Mouse (Mus musculus): ENCODE results near the gene 5330417C22Rik.
"Not testable (repeated sequence)": the region's sequence is repeated elsewhere in the genome, so short reads cannot be mapped to it uniquely, and the experiment has no call there.

5330417C22Rik gene

DNA sequence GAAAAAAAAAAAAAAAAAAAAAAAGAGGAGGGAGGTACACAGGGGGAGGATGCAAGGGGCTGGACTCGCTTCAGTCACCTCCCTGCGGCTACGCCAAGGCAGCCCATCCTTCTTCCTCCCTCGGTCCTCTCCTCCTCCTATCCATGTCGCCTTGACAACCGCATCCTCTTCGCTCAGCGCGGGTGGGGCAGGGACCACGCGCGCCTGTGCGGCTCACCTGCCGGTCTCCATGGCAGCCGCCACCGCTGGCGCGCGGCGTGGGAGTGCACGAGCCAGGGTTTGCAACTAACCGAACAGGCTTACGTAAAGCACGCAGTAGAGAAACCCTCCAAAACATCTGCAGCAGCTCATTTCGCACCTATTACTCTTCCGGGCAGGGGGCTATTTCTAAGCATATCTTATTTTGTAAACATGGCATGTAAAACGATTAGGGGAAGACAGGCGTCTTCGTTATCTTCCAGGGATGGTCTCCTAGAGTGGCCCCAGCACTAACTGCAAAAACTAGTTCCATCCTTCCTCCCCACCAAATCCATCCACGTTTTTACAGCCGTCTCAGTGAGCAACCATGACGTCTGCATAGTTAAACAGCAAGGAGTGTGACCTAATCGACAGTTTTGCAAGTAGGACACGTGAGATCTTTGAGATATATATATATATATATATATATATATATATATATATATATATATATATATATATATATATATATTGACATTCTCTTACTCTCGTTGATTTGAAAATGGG, at the start of gene 5330417C22Rik:
Gene 5330417C22Rik, minus strand, starts transcription at position 20 of the 744 bp plus-strand sequence.
- DNase-seq (ENCODE audit: low read depth in 1 of 2, low spot score in 2 of 2) = no peak

DNA sequence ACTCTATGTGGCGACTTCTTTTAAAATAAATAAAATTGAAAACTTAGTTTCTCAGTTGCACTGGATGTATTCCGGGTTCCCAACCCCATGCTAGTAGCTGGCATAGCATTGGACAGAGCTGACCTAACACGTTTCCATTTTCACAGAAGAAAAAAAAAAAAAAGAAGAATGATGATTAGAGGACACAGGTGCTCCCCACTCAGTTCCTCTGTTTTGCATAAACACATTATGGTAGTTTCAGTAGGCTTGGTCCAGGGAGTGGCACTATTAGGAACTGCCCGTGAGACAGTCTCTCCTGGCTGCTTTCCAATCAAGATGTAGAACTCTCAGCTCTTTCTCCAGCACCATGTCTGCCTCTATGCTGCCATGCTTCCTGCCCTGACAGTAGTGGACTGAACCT, 48.2 kb upstream of the 5330417C22Rik start:
- no peak for DNase-seq (ENCODE audit: low read depth in 1 of 2, low spot score in 2 of 2)

DNA sequence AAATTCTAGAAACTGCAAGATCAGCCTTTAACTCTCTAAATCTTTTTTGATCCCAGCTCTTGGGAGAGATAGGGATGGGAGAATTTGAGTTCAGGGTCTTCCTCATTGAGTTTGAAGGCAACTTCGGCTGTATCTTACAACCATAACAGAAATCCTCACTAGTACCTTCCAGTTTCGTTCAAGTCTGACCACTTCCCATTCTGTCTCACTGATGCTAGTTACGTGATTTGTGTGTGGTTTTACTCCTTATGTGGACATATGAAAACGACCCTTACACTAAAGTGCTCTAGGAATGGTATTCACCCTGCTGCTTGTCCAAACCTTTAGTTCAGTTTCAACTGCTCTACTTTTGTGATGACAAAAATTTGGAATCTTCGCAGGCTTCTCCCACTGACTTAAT, 37.7 kb upstream of the 5330417C22Rik start:
- DNase-seq (ENCODE audit: low read depth in 1 of 2, low spot score in 2 of 2) = no peak

DNA sequence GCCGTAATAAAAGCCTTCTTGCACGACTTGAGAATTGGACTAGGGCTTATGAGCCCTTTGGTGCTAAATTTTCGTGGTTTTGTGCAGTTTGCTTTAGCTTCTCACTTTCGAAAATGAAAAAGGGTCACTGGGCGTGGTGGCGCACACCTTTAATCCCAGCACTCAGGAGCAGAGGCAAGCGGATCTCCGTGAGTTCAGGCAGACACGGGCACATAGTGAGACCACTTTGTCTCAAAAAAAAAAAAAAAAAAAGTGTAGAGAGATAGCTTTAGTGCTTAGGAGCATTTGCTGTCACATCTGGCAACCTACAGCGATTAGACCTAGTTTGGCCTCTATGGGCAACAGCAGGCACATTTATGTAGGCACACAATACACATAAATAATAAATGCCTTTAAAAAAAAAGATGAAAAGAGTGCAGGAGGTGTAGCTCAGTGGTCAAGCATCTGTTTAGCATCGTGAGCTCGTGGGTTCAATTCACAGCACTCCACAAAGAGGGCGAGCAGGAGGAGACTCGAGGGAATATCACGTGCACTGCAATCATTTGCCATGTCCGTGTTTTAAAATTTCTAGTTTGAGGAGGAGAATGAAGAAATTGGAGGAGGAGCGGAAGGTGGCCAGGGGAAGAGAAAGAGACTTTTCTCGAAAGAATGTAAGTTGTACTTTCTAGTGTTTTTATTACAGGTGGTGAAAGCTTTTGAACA, 36.1 kb upstream of the 5330417C22Rik start:
- DNase-seq (ENCODE audit: low read depth in 1 of 2, low spot score in 2 of 2) = no peak

DNA sequence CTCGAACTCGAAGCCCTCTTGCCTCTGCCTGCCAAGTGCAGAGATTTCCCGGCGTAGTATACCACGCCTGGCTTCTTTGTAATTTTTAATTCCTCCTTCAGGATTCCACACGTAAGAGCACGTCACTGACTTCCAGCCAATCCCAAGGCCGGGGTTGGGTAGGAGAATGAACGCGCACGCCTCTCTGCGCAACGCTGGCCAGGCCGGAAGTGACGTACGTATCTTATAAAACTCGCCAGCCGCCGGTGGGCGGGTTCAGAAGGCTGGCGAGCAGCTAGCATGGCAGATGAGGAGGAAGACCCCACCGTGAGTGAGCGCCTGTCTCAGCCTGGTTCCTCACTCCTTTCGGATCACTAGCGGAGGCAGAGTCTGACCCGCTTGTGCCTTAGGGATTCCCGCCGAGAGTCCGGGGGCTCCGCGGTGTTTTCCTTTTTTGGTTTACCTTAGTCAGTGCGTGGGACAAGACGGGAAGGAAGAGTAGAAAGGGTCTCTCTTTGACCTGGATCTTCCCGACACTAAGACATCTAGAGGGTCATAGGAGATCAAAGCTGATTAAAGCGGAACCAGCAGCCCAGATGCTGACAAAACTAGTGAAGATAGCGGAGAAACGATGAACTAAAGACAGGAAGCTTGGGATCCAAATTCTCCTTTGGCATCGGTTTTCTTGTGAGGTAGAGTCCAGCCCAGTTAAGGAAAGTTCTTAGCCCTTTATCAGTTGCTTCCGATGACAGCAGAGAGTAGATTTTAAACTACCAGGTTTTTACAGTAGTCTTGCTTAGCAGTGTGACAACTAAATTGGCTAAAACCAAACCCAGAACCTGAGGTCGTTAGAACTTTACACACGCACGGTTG, 35.3 kb upstream of the 5330417C22Rik start, which contains the start of gene Taf13:
Gene Taf13, plus strand, starts transcription at position 256 of the 852 bp plus-strand sequence.
- DNase-seq (ENCODE audit: low read depth in 1 of 2, low spot score in 2 of 2) = peak; percentile 89 to 96

DNA sequence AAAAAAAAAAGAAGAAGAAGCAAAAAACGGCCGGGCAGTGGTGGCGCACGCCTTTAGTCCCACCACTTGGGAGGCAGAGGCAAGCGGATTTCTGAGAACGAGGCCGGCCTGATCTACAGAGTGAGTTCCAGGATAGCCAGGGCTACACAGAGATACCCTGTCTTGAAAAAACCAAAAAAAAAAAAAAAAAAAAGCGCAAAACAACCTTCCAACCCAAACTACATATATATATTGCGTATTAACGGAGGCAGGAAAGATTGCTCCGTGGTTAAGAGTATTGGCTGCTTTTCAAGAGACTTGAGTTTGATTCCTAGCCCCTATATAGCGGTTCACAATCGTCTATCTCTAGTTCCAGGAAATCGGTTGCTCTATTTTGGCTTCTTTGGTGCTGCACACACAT, 34.5 kb upstream of the 5330417C22Rik start:
- no peak for DNase-seq (ENCODE audit: low read depth in 1 of 2, low spot score in 2 of 2)

DNA sequence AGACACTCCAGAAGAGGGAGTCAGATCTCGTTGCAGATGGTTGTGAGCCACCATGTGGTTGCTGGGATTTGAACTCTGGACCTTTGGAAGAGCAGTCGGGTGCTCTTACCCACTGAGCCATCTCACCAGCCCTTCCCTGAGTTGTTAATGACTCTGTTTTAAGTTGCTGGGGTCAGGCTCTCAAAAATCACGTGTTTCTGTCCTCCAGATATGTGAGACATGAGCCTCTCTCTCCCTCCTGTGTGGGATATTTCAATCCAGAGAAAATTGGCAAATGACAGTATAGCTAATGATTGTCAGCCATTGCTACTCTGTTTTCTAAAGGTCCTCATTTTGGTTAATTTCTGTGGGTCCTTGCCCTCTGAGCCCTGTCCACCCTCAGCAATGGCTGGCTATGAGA, 33.3 kb upstream of the 5330417C22Rik start:
- not testable (repeated sequence) for DNase-seq (ENCODE audit: low read depth in 1 of 2, low spot score in 2 of 2)

DNA sequence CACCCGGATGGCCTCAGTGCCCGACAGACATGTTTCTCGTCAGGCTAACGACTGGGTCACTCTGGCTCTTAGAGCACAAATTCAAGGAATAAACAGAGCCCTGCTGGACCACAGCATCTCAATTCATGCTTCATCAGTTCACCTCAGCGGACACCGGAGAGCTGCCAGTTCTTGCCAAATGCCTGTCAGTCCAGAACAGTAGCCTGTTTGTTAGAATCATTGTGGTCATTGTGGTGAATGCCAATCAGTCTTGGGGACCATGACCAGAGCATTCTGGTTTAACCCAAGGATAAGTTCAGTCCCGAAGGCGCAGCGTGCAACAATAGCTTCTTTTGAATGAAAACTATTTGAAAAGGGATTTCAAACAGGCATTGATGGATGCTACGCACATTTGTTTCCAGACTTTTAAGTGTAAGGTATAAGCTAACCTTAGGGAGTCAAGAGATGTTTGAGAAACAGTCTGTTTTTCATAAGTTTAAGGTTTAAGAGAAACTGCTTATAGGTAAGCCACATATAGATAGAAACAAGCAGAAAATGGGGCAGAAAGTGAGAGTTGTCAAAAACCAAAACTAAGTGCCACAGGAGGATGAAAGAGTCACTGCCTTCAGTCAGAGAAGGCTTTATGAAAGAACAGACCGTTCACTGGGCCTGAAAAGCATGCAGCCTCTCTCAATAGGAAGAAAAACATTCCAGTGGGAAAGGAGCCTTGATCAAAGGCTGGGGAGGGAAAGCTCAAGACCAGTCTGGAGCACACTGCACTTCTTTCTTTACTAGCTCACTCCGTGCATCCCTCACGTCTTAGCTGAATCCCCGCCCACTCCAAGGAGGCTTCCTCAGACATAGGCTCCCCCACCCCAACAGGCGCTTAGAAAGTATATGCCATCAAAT, 31.9 kb upstream of the 5330417C22Rik start:
- no peak for DNase-seq (ENCODE audit: low read depth in 1 of 2, low spot score in 2 of 2)

DNA sequence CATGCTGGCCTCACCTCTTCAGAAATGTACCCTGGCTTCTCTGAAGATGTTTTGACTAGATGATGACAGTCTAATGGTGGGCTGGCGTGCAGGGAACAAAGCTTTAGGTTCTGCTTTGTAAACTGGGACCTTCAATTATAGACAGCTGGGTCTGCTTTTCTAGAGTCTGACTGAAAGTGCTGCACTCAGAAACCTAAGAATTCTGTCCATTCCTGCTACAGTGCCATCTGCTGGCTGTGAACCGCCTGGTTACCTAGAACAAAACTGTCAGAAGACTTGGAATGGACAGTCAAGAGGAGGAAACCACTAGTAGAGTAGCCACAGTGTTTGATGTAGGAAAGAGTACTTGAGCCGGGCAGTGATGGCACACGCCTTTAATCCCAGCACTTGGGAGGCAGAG, 27.0 kb upstream of the 5330417C22Rik start:
- peak; percentile 49 to 63 for DNase-seq (ENCODE audit: low read depth in 1 of 2, low spot score in 2 of 2)

DNA sequence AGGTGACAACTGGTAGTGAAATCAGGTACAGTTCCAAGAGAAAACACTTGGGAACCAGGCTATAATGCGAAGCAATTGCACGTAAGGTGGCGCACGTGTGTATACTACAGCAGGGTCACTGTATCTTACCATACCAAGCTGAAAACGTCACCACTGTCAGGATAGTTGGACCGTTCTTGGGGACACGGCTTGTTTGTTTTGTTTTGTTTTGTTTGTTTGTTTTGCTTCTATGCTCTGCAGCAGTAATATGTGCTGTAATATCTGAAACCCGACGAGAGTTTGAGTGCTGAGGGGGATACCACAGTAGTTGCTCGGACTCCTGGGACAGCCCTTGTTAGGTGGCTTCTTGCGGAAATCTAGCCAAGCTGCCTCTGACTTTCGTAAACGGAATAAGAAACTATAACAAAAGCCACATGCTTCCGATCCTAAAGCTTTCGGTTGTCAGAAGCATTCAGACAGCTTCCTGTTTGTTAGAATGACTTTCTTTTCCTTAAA, 26.5 kb upstream of the 5330417C22Rik start:
- DNase-seq (ENCODE audit: low read depth in 1 of 2, low spot score in 2 of 2) = peak in 1 of 2 experiments; percentile 13

DNA sequence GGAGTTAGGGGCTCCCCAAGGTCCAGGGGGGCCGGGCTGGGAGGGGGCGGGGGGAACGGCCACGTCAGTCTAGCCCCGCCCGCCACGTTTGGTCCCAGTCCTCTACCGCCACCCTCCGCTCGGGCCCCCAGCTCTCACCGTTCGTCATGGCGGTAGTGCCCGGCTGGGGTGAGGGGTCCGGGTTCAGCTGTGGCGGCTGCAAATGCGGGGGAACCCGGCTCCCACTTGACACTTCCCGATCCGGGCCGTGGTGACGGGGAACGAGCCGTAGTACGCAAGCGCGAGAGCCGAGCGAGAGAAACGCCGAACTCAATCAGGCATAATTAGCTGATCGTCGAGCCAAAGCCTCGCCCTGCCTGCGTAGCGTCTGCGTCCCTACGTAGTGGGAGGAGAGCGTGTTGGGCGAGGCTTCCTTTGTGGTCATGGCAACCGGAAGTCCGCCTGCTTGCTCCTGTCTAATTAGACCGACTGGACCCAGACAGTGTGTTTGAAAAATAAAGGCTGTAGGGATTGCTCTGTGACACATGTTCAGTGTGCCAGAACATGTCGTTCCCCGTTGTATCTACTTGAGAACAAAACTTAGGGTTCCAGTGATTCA, 25.9 kb upstream of the 5330417C22Rik start, which contains the start of gene Tmem167b:
Gene Tmem167b, minus strand, starts transcription at position 334 of the 598 bp plus-strand sequence.
- peak; percentile 96 to 97 for DNase-seq (ENCODE audit: low read depth in 1 of 2, low spot score in 2 of 2)

DNA sequence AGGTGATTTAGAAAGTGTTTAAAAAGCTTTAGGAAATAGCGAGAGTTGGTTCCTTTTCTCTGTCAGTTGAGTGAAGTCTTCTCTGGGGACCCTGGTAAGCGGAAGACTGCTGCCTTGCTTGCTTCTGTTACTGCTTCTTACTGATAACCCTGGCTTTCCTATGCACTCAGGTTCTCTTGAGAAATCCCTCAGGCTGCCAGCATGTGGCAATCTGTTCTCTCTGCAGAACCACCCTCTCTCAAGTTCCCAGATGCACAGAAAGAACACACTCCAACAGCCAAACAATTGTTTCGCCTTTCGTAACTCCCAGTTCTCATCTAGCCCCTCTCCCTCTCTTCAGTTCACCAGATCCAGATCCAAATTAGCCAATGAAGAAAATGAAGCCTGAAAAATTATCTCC, 21.6 kb upstream of the 5330417C22Rik start:
- DNase-seq (ENCODE audit: low read depth in 1 of 2, low spot score in 2 of 2) = no peak

DNA sequence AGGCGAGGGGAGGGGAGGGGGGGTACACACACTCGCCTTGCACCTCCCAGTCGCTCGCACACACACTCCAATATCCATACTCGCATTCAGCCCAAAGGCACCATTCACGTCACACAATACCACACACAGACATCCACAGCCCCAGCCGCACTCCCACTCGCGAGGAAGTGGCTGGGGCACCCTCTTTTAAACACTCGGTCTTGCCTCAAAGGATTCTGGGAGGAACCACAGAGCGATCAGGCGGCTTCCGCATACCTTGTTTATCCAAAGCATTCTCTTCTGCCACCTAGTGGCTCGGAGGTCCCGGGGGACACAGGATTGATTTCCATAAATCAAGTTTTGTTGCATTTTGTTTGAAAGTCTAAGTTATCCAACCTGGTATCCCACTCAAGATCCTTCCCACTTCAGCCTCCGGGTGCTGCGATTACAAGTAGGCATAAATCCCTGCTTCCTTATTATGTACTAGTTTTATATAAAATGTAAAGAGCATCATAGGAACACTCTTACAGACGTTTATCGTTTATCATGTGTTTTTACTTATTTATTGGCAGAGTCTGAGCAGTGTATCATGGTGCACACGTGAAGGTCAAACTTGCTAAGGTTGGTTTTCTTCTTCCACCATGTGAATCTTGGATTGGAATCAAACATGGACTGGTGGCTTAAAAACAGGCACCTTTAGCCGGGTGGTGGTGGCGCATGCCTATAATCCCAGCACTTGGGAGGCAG, 18.4 kb upstream of the 5330417C22Rik start:
- peak; percentile 83 to 89 for DNase-seq (ENCODE audit: low read depth in 1 of 2, low spot score in 2 of 2)

DNA sequence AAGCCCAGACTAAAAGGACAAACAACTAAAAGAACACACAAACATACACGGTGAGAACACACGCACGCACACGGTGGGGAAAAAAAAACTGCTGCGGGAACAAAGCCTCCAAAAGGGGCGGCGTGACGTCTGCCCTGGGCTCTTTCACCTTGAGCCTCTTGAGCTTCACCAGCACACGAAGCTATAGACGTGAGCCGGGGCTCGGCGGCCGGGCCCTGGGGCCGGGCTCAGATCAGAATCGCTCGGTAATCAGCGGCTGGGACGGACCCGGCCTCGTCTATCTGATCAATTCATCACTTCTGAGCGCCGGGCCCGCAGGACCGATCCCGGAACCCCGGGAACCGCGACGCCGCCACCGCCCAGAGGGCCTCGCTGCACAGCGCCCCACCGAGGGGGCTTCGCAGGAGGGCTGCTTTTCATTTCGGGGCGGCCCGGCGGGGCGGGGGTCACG, 17.8 kb upstream of the 5330417C22Rik start:
- no peak for DNase-seq (ENCODE audit: low read depth in 1 of 2, low spot score in 2 of 2)

DNA sequence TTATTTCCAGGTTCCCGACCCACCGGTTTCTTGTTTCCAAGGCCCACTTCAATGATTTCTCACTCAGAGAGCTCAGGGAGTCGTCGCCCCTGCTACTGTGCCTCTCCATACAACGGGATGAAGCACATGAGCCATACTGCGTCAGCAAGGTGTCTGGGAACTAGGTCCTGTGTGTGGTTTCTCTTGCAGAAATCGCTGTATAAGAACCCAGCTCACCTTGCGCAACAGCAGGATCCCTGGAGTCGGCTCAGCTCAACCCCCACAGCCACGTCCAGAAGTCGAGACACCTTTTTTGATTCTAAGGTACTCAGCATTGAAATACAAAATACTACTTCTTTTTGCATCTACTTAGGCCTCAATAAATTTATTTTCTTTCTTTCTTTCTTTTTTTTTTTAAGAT, 6.0 kb upstream of the 5330417C22Rik start:
- no peak for DNase-seq (ENCODE audit: low read depth in 1 of 2, low spot score in 2 of 2)

DNA sequence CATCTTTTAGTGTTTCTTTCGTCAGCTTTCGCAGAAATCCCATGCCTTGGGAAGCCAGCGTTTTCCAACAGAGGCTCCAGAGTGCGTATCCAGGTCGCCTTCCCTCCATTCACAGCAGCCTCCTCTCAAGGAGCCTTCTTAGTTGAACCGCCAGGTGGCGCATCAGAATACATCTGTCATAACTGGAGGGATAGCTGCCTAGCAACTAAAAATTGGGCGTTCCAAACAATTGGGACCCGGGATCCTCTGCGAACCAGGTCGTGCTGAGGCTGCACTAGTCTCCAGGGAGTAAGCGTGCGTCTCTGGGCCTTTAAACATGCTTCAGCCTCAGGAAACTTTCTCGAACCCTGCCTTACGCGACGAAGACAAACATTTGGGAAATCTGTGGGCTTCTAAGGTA, 967 bp upstream of the 5330417C22Rik start:
- DNase-seq (ENCODE audit: low read depth in 1 of 2, low spot score in 2 of 2) = peak; percentile 52 to 56

DNA sequence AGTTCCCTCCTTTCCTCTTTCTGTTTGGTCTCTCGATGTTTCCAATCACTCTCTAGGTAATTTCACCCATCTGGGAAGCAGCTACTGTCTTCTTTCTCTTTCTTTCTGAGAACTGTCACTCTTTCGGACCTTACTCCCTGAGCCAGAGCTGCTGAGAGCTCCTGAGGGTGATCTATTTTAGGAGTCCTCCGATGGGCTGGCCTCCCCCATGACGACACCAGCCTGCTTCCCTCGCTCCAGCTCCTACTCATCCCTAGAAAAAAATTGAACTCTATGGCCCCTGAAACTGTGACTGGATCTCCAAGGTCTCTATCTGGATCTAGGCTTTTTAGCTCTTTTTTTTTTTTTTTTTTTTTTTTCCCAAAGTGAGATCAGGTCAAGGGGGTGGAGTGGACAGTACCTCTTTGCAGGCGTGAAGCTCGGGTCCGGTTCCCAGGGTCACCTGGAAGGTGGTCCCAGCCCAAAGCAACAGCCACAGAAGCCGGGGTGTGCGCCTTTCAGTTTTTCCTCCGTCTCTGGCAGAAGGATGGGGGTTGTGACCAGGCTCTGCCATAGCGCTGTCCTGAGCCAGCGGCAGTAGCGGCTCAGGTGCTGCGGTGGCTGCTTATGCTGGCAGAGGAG, 330 bp downstream of the 5330417C22Rik start:
- no peak for DNase-seq (ENCODE audit: low read depth in 1 of 2, low spot score in 2 of 2)

DNA sequence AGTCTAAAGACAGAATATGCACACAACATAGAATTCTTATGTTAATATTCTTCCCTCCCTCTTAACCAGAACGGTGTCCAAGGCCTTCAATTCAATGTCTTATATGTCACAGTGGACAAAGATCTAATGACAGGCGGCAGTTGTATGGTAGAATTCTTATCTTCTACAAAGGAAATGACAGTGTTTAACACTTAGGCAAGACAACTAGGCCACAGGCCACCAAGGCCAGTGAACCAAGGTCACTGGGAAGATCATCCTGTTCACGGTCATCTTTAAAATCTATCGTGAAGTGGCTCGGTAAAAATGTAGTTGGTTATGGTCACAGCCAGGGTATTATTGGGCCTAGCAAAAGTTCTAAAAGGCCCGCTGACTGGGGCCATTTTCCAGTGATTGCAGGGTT, 2.4 kb downstream of the 5330417C22Rik start, which contains the start of gene 1700013F07Rik:
Gene 1700013F07Rik, plus strand, starts transcription at position 200 of the 400 bp plus-strand sequence.
- DNase-seq (ENCODE audit: low read depth in 1 of 2, low spot score in 2 of 2) = no peak

Measured in monocyte, adult 2 months (primary cell).